Mouse (Mus musculus) liver, embryonic 11.5 days (tissue): ENCODE results near the gene Msantd2. TPM values are rescaled to one million over a fixed set of nuclear protein-coding genes. Genes with fewer than 3 reads are reported as not detected.

ENCODE experiments used
- ATAC-seq: fragments of 200-750 bp; cut with Nextera tagmentation; replicated peaks from 2 replicates; pipeline ENCODE4 v1.8.0; 2017; ENCODE audit warnings: moderate number of reproducible peaks, mild to moderate bottlenecking, moderate TSS enrichment, moderate library complexity; ENCODE audit not compliant: low FRiP score
- DNase-seq: peaks from one replicate; pipeline ENCODE4 v3.0.0-alpha.2; 2017; ENCODE audit warnings: low spot score
- H3K27ac ChIP-seq: fragments of 300-500 bp; sonication (generic); 2 replicates; pipeline ENCODE4 v1.5.1; 2014; ENCODE audit warnings: mild to moderate bottlenecking, low read depth, low read length, control low read depth
- H3K27me3 ChIP-seq: fragments of 300-500 bp; sonication (generic); replicated peaks from 2 replicates; pipeline ENCODE4 v1.6.1; 2014; ENCODE audit warnings: low read length, mixed read lengths; ENCODE audit not compliant: control insufficient read depth, insufficient read depth
- H3K36me3 ChIP-seq: fragments of 300-500 bp; sonication (generic); 2 replicates; pipeline ENCODE4 v1.6.1; 2014; ENCODE audit warnings: mild to moderate bottlenecking, low read length, moderate library complexity, mixed read lengths; ENCODE audit not compliant: control insufficient read depth, insufficient read depth
- H3K4me1 ChIP-seq: fragments of 300-500 bp; sonication (generic); replicated peaks from 2 replicates; pipeline ENCODE4 v1.6.1; 2014; ENCODE audit warnings: low read length, mixed read lengths; ENCODE audit not compliant: control insufficient read depth, insufficient read depth
- H3K4me2 ChIP-seq: fragments of 300-500 bp; sonication (generic); 2 replicates; pipeline ENCODE4 v1.6.1; 2014; ENCODE audit warnings: mild to moderate bottlenecking, control low read depth, moderate library complexity
- H3K4me3 ChIP-seq: fragments of 300-500 bp; sonication (generic); 2 replicates; pipeline ENCODE4 v1.5.1; 2014; ENCODE audit warnings: low read depth, low read length, control low read depth
- H3K9ac ChIP-seq: fragments of 300-500 bp; sonication (generic); 2 replicates; pipeline ENCODE4 v1.6.1; 2014; ENCODE audit warnings: low read depth, low read length, control low read depth
- H3K9me3 ChIP-seq: fragments of 300-500 bp; sonication (generic); 2 replicates; pipeline ENCODE4 v1.6.1; 2016; ENCODE audit warnings: low read length, inconsistent platforms, mixed read lengths; ENCODE audit not compliant: control insufficient read depth
- WGBS: fragments of 180-500 bp; shearing (Covaris S2); extraction: QIAGEN DNeasy Blood & Tissue Kit; methylation state at CpG from one replicate; pipeline ENCODE4 v1.1.7; 2014; 5-methylcytosine and 5-hydroxymethylcytosine counted together
- polyA plus RNA-seq: library from polyadenylated mRNA; unstranded; fragments of >200 nt; fragmentation: Nextera tagmentation; extraction: Ambion mirVana; gene quantifications from 2 replicates; pipeline ENCODE4 v1.2.1, GENCODE M21; 2014

Gene Msantd2
- polyA plus RNA-seq, 1 experiment from 2014 or later, result 17.7 TPM

GRCm38 (mm10) chr9:37489446-37490120 is 464 bp downstream of the Msantd2 start:
- Histone ChIP-seq H3K9ac (peak overlapping the region; percentile 91), H3K36me3 (no peaks in the 10 kb centered on the region; the same call in 1 of the 2 replicates), H3K27me3 (no peaks in the 10 kb centered on the region), H3K4me1 (peaks cover 14% of the 10 kb centered on the region), H3K4me2 (peak overlapping the region; percentile 93), H3K4me3 (peak overlapping the region; percentile 100), H3K9me3 (no peaks in the 10 kb centered on the region), H3K27ac (peak overlapping the region; percentile 97)
- peak; percentile 62 for ATAC-seq
- under 1% methylated on average over 65 of the region's 75 CpGs for WGBS
- peak; percentile 70 for DNase-seq

GRCm38 (mm10) chr9:37495761-37496160 is 6.6 kb downstream of the Msantd2 start:
- H3K9me3 ChIP-seq, result no peaks in the 10 kb centered on the region
- DNase-seq (no peak), ATAC-seq (no peak)
- H3K9ac ChIP-seq, result no peak overlapping the region
- no peaks in the 10 kb centered on the region for H3K27me3 ChIP-seq
- 75% methylated on average over 3 of the region's 3 CpGs for WGBS
- no peak overlapping the region for H3K4me3 ChIP-seq
- H3K4me1 ChIP-seq, result peaks cover under 1% of the 10 kb centered on the region
- no peak overlapping the region for H3K4me2 ChIP-seq
- H3K27ac ChIP-seq, result no peak overlapping the region
- H3K36me3 ChIP-seq, result no peaks in the 10 kb centered on the region; the same call in 1 of the 2 replicates

DNA sequence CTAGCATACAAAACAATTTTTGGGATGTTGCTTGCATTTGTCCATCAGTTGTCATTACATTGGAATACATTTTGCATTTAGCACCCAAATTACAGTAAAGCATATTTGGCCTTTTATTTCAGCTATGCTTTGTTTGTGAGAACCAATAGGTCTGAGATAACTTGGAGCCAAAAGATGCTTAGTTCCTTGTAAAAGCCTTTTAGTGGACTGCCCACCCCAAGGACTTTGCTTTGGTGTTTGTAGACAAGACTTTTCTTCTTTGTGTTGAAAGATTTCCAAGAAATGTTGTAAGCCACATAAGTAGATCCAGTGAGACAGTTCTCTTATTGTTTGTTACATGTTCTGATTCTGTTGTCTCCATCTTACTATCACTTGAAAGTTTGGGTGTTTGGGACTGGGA is 7.2 kb downstream of the Msantd2 start:
- H3K36me3 ChIP-seq, result no peaks in the 10 kb centered on the region; the same call in 1 of the 2 replicates
- no peak for DNase-seq

DNA sequence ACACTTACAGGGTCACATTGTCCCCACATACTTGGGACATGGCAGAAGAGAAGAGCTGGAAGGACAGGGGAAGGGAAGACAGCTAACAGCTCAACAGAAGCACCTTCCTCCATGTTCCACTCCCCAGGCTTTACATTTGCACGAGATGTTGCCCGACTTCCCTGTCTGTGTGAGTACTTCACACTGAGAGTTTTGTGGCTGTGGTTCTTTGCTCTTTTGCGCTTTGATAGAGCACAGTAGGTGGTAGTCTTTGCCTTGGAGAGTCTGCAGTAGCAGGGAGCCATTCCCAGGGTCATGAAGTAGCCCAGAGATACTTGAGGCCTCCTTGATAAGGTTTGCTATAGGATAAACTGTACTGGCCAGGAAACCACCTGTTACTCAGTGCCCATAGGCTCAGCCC is 11.1 kb downstream of the Msantd2 start:
- no peak overlapping the region for H3K27ac ChIP-seq
- H3K4me2 ChIP-seq, result no peak overlapping the region
- 75% methylated on average over 3 of the region's 3 CpGs for WGBS
- DNase-seq (no peak), ATAC-seq (no peak)
- H3K9me3 ChIP-seq, result no peaks in the 10 kb centered on the region
- no peaks in the 10 kb centered on the region for H3K4me1 ChIP-seq
- no peak overlapping the region for H3K9ac ChIP-seq
- H3K27me3 ChIP-seq, result no peaks in the 10 kb centered on the region
- H3K4me3 ChIP-seq, result no peak overlapping the region
- no peaks in the 10 kb centered on the region for H3K36me3 ChIP-seq

More for the DNA sequence above, 7.2 kb downstream of the Msantd2 start:
- no peaks in the 10 kb centered on the region for H3K27me3 ChIP-seq
- no peaks in the 10 kb centered on the region for H3K4me1 ChIP-seq
- no peak for ATAC-seq
- H3K4me3 ChIP-seq, result no peak overlapping the region
- no peak overlapping the region for H3K4me2 ChIP-seq
- H3K27ac ChIP-seq, result no peak overlapping the region
- H3K9me3 ChIP-seq, result no peaks in the 10 kb centered on the region
- no peak overlapping the region for H3K9ac ChIP-seq

DNA sequence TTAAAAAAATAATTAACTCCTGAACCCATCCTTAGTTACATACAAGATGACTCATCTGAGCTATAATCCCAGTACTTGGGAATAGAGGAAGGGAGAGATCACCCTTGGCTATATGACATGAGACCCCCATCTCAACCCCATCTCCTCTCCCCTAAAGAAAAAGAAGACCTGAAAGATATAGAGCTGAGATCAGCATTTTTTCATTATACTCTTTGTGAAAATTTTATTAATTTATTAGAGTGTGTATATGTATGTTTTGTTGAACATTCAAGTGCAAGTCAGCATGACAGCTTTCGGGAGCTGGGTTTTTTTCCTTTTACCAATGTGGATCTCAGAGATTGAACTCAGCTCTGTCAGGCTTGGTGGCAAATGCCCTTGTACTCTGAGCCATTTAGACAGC is 12.1 kb downstream of the Msantd2 start:
- 86% methylated on average over 1 of the region's 1 CpGs for WGBS
- no peaks in the 10 kb centered on the region for H3K4me1 ChIP-seq
- no peak overlapping the region for H3K4me3 ChIP-seq
- no peak overlapping the region for H3K9ac ChIP-seq
- ATAC-seq (no peak), DNase-seq (no peak)
- H3K4me2 ChIP-seq, result no peak overlapping the region
- H3K27ac ChIP-seq, result no peak overlapping the region
- H3K9me3 ChIP-seq, result no peaks in the 10 kb centered on the region
- no peaks in the 10 kb centered on the region for H3K27me3 ChIP-seq
- no peaks in the 10 kb centered on the region for H3K36me3 ChIP-seq

DNA sequence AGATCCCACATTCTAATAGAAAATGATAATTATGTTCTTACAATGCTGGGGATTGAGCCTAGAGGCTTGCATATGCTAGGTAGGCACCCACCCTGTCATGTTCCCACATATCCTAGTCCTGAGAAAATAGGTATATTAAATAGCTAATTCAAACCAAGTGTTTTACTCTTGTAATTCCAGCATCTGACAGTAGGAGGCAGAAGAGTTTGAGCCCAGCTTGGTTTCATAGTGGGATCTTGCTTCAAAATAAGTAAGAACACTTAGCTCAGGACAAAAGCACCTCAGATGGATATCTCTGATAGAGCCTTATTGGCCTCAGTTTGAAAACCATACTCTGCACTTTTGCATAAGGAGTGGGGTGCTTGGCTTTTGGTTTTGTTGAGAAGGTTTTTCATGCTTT is 15.2 kb downstream of the Msantd2 start:
- Histone ChIP-seq H3K27me3 (no peaks in the 10 kb centered on the region), H3K4me3 (no peak overlapping the region), H3K9ac (no peak overlapping the region), H3K4me2 (no peak overlapping the region), H3K36me3 (no peaks in the 10 kb centered on the region), H3K27ac (no peak overlapping the region), H3K4me1 (no peaks in the 10 kb centered on the region), H3K9me3 (no peaks in the 10 kb centered on the region)
- no peak for ATAC-seq
- DNase-seq, result no peak

- no peaks in the 10 kb centered on the region for H3K36me3 ChIP-seq
- H3K27me3 ChIP-seq, result no peaks in the 10 kb centered on the region
- DNase-seq (no peak), ATAC-seq (no peak)
- no peaks in the 10 kb centered on the region for H3K9me3 ChIP-seq
- H3K4me3 ChIP-seq, result no peak overlapping the region
- no peaks in the 10 kb centered on the region for H3K4me1 ChIP-seq
- 90% methylated on average over 1 of the region's 1 CpGs for WGBS
- H3K9ac ChIP-seq, result no peak overlapping the region
- no peak overlapping the region for H3K4me2 ChIP-seq
- H3K27ac ChIP-seq, result no peak overlapping the region
These were observed 16.9 kb downstream of the Msantd2 start for GRCm38 (mm10) chr9:37506023-37506422.

- no peak for ATAC-seq
- Histone ChIP-seq H3K27ac (no peak overlapping the region), H3K4me3 (no peak overlapping the region), H3K36me3 (no peaks in the 10 kb centered on the region), H3K4me1 (peaks cover 6% of the 10 kb centered on the region; the same call in 1 of the 2 replicates), H3K9me3 (no peaks in the 10 kb centered on the region), H3K27me3 (no peaks in the 10 kb centered on the region), H3K9ac (no peak overlapping the region), H3K4me2 (no peak overlapping the region)
- no peak for DNase-seq
- 73% methylated on average over 2 of the region's 2 CpGs for WGBS
These were observed 23.0 kb downstream of the Msantd2 start for GRCm38 (mm10) chr9:37512097-37512496.

GRCm38 (mm10) chr9:37514456-37514855 is 25.3 kb downstream of the Msantd2 start:
- Histone ChIP-seq H3K27me3 (no peaks in the 10 kb centered on the region), H3K27ac (no peak overlapping the region), H3K4me2 (no peak overlapping the region), H3K4me3 (no peak overlapping the region), H3K9me3 (no peaks in the 10 kb centered on the region), H3K36me3 (peaks cover 6% of the 10 kb centered on the region; the same call in 1 of the 2 replicates), H3K4me1 (peaks cover 13% of the 10 kb centered on the region), H3K9ac (no peak overlapping the region)
- ATAC-seq (no peak), DNase-seq (no peak)
- 77% methylated on average over 3 of the region's 3 CpGs for WGBS
